Mouse (Mus musculus): ENCODE results near the gene Wap. TPM values are rescaled to one million over a fixed set of nuclear protein-coding genes. Genes with fewer than 3 reads are reported as not detected.

The Wap gene
- polyA plus RNA-seq, 1 experiment from 2014 or later, result not detected

DNA sequence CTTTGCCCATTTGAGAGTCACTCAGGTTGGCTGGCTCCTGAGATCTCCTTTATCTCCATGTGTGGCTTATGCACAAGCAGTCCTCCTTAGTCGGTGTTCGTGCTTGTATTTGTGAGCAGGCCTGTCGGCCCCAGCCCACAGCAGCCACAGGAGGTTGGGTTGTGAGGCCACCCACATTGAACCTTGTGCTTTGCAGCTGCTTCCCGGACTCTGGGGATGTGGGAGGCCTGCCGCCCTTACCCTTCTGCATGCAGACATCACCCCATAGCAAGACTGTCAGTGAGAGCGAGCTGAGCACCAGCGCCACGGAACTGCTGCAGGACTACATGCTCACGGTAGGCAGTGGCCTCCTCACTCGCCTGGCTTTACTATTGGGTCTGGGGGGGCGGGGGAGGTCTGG lies 45.0 kb downstream of the Wap start:
- Histone ChIP-seq H3K9me3 (no peaks in the 10 kb centered on the region), H3K27ac (no peak overlapping the region)
- WGBS, result 71% methylated on average over 11 of the region's 11 CpGs

GRCm38 (mm10) chr11:6590933-6591675 lies 47.3 kb downstream of the Wap start:
- H3K27ac ChIP-seq, result no peak overlapping the region
- H3K9ac ChIP-seq, result no peak overlapping the region
- H3K36me3 ChIP-seq, result peaks cover 85% of the 10 kb centered on the region
- no peak overlapping the region for H3K4me2 ChIP-seq
- no peak for ATAC-seq (ENCODE audit: insufficient number of reproducible peaks, low FRiP score, low TSS enrichment, low read depth)
- no peak overlapping the region for H3K4me3 ChIP-seq
- no peaks in the 10 kb centered on the region for H3K27me3 ChIP-seq
- 86% methylated on average over 10 of the region's 10 CpGs for WGBS
- H3K4me1 ChIP-seq, result no peaks in the 10 kb centered on the region
- no peaks in the 10 kb centered on the region for H3K9me3 ChIP-seq

More for the DNA sequence above, 45.0 kb downstream of the Wap start:
- no peak for ATAC-seq (ENCODE audit: insufficient number of reproducible peaks, low FRiP score, low TSS enrichment, low read depth)
- H3K4me1 ChIP-seq, result peaks cover 7% of the 10 kb centered on the region; the same call in 1 of the 2 replicates
- H3K4me2 ChIP-seq, result no peak overlapping the region
- H3K4me3 ChIP-seq, result no peak overlapping the region
- no peaks in the 10 kb centered on the region for H3K27me3 ChIP-seq
- H3K36me3 ChIP-seq, result peaks cover 98% of the 10 kb centered on the region
- no peak overlapping the region for H3K9ac ChIP-seq

GRCm38 (mm10) chr11:6589838-6590237 lies 48.6 kb downstream of the Wap start:
- 92% methylated on average over 7 of the region's 7 CpGs for WGBS
- no peak overlapping the region for H3K4me2 ChIP-seq
- no peak overlapping the region for H3K4me3 ChIP-seq
- no peaks in the 10 kb centered on the region for H3K4me1 ChIP-seq
- no peak overlapping the region for H3K9ac ChIP-seq
- H3K36me3 ChIP-seq, result peaks cover 85% of the 10 kb centered on the region
- H3K27me3 ChIP-seq, result no peaks in the 10 kb centered on the region
- ATAC-seq (ENCODE audit: insufficient number of reproducible peaks, low FRiP score, low TSS enrichment, low read depth), result no peak
- no peaks in the 10 kb centered on the region for H3K9me3 ChIP-seq
- no peak overlapping the region for H3K27ac ChIP-seq

- H3K27me3 ChIP-seq, result no peaks in the 10 kb centered on the region
- no peak overlapping the region for H3K9ac ChIP-seq
- no peak overlapping the region for H3K27ac ChIP-seq
- no peak for ATAC-seq (ENCODE audit: insufficient number of reproducible peaks, low FRiP score, low TSS enrichment, low read depth)
- no peaks in the 10 kb centered on the region for H3K4me1 ChIP-seq
- no peak overlapping the region for H3K4me2 ChIP-seq
- no peak overlapping the region for H3K4me3 ChIP-seq
- 79% methylated on average over 7 of the region's 7 CpGs for WGBS
- peaks cover 74% of the 10 kb centered on the region for H3K36me3 ChIP-seq
- no peaks in the 10 kb centered on the region for H3K9me3 ChIP-seq
Measured at GRCm38 (mm10) chr11:6588295-6588694, 50.1 kb downstream of the Wap start.

DNA sequence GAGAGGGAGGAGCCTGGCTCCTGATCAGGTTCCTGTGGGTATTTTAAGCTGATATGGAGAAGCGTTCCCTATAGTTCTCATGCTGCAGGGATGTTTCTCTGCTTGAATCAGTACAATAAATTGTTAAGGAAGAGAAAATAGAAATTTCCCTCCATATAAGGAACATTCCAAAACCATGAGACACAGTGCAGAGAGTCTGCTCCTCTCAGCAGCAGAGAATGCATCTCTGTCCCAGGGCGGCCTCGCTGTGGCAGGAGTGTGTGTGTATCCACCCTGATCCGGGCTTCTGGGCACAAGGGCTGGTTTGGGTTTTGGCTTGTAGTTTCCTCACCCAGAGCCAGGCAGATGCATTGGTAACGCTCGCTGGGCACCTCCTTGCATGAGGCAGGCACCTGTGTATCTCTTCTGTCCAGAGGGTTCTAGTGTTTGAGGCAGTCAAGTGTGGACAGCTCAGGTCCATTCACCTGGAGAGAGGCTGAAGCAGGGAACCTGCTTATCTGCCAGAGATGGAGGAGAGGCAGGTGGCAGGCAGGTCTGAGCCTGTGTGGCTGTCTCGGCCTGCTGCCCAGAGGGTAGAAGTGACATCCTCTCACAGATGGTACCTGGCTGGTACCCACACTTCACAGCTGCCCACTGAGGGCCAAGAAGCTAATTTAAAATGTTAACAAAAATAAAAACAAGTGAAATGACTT lies 51.0 kb downstream of the Wap start:
- H3K36me3 ChIP-seq, result peaks cover 65% of the 10 kb centered on the region
- H3K4me2 ChIP-seq, result no peak overlapping the region
- no peak overlapping the region for H3K9ac ChIP-seq
- no peak for ATAC-seq (ENCODE audit: insufficient number of reproducible peaks, low FRiP score, low TSS enrichment, low read depth)
- no peak overlapping the region for H3K27ac ChIP-seq
- H3K4me3 ChIP-seq, result no peak overlapping the region
- WGBS, result 79% methylated on average over 7 of the region's 7 CpGs
- no peaks in the 10 kb centered on the region for H3K4me1 ChIP-seq
- H3K27me3 ChIP-seq, result no peaks in the 10 kb centered on the region
- no peaks in the 10 kb centered on the region for H3K9me3 ChIP-seq

DNA sequence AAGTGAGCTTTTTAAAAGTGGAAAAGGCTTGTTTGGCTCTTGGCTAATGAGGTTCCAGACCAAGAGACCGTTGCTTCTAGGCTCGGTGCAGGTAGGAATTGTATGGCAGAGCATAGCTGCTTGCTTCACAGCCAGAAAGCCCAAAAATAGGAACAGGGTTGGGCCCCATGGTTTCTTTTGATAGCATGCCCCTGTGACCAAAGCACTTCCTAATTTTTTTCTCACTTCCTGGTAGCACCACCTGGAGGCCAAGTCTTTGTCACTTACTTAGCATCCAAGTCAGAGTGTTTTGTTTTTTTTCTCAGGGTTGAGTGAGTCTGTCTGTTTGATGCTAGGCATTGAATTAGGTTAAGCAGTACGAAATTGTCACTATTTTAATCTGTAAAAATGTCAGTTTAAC lies 51.8 kb downstream of the Wap start:
- Histone ChIP-seq H3K27ac (no peak overlapping the region), H3K4me3 (no peak overlapping the region), H3K4me2 (no peak overlapping the region), H3K9me3 (no peaks in the 10 kb centered on the region), H3K27me3 (no peaks in the 10 kb centered on the region), H3K9ac (no peak overlapping the region), H3K4me1 (no peaks in the 10 kb centered on the region), H3K36me3 (peaks cover 58% of the 10 kb centered on the region)
- 90% methylated on average over 3 of the region's 3 CpGs for WGBS
- ATAC-seq (ENCODE audit: insufficient number of reproducible peaks, low FRiP score, low TSS enrichment, low read depth), result no peak

GRCm38 (mm10) chr11:6585748-6586147 lies 52.7 kb downstream of the Wap start:
- H3K9ac ChIP-seq, result no peak overlapping the region
- ATAC-seq (ENCODE audit: insufficient number of reproducible peaks, low FRiP score, low TSS enrichment, low read depth), result no peak
- H3K4me2 ChIP-seq, result no peak overlapping the region
- no peaks in the 10 kb centered on the region for H3K9me3 ChIP-seq
- H3K36me3 ChIP-seq, result peaks cover 49% of the 10 kb centered on the region
- H3K4me3 ChIP-seq, result no peak overlapping the region
- H3K27ac ChIP-seq, result no peak overlapping the region
- no peaks in the 10 kb centered on the region for H3K4me1 ChIP-seq
- no peaks in the 10 kb centered on the region for H3K27me3 ChIP-seq
- 91% methylated on average over 8 of the region's 8 CpGs for WGBS

Other genes starting within 250 kb of the Wap start
- 10.0 TPM in 2 replicates for gene Zmiz2, start 249.6 kb downstream of the Wap start, polyA plus RNA-seq (2015; fragmentation: Nextera tagmentation; extraction: Ambion mirVana)
- 4,193 and 4,412 TPM in 2 replicates for gene Ppia, start 223.2 kb downstream of the Wap start, polyA plus RNA-seq (2015; fragmentation: Nextera tagmentation; extraction: Ambion mirVana)
- 402 and 435 TPM in 2 replicates for gene H2afv, start 194.2 kb downstream of the Wap start, polyA plus RNA-seq (2015; fragmentation: Nextera tagmentation; extraction: Ambion mirVana)
- 29.2 and 29.9 TPM in 2 replicates for gene Purb, start 162.7 kb downstream of the Wap start, polyA plus RNA-seq (2015; fragmentation: Nextera tagmentation; extraction: Ambion mirVana)
- gene Myo1g, start 117.7 kb downstream of the Wap start, polyA plus RNA-seq (2015; fragmentation: Nextera tagmentation; extraction: Ambion mirVana), result 3.6 and 4.2 TPM in 2 replicates
- gene Ccm2, start 91.8 kb downstream of the Wap start, polyA plus RNA-seq (2015; fragmentation: Nextera tagmentation; extraction: Ambion mirVana), result 89.7 and 101 TPM in 2 replicates
- 1.6 and 1.9 TPM in 2 replicates for gene Nacad, start 32.6 kb downstream of the Wap start, polyA plus RNA-seq (2015; fragmentation: Nextera tagmentation; extraction: Ambion mirVana)
- 32.9 and 33.1 TPM in 2 replicates for gene Tbrg4, start 12.6 kb downstream of the Wap start, polyA plus RNA-seq (2015; fragmentation: Nextera tagmentation; extraction: Ambion mirVana)
- gene Ramp3, start 19.9 kb upstream of the Wap start, polyA plus RNA-seq (2015; fragmentation: Nextera tagmentation; extraction: Ambion mirVana), result 7.8 and 8.7 TPM in 2 replicates
- gene Gm11983, start 199.0 kb upstream of the Wap start, polyA plus RNA-seq (2015; fragmentation: Nextera tagmentation; extraction: Ambion mirVana), result not detected in 2 replicates

Measured in limb, embryonic 15.5 days (tissue).